Mouse (Mus musculus) layer of hippocampus, adult 9-11 months (tissue): ENCODE measurements at regions not wholly inside any gene's neighbourhood (a gene's known extent, or its start where the extent isn't known, plus 50 kb on each side); places are given as distances from the start of the nearest gene placed in this dataset.

Experiments used
- DNase-seq: peaks from one replicate; pipeline ENCODE4 v3.0.0; 2022

GRCm38 (mm10) chr8:115813426-115813825 lies 105.8 kb upstream of the Maf start:
- DNase-seq = no peak

- peak; percentile 3 for DNase-seq
Measured at GRCm38 (mm10) chr8:115806579-115806978, 99.0 kb upstream of the Maf start.

GRCm38 (mm10) chr8:115806139-115806538 lies 98.5 kb upstream of the Maf start:
- DNase-seq = no peak

- DNase-seq = no peak
Measured at GRCm38 (mm10) chr8:115793587-115793986, 86.0 kb upstream of the Maf start.

- no peak for DNase-seq
Measured at GRCm38 (mm10) chr8:115788421-115788820, 80.8 kb upstream of the Maf start.

- no peak for DNase-seq
Measured at GRCm38 (mm10) chr8:115786185-115786584, 78.6 kb upstream of the Maf start.

GRCm38 (mm10) chr8:115785769-115786168 lies 78.2 kb upstream of the Maf start:
- no peak for DNase-seq

- DNase-seq = no peak
Measured at GRCm38 (mm10) chr8:115783364-115783763, 75.8 kb upstream of the Maf start.

- DNase-seq = no peak
Measured at GRCm38 (mm10) chr8:115778433-115778832, 70.8 kb upstream of the Maf start.

- no peak for DNase-seq
Measured at GRCm38 (mm10) chr8:115771060-115771459, 63.5 kb upstream of the Maf start.

GRCm38 (mm10) chr8:115768631-115769030 lies 61.0 kb upstream of the Maf start:
- no peak for DNase-seq

GRCm38 (mm10) chr8:115766218-115766898 lies 58.8 kb upstream of the Maf start:
- DNase-seq = no peak

- no peak for DNase-seq
Measured at GRCm38 (mm10) chr8:115764551-115764950, 57.0 kb upstream of the Maf start.

- no peak for DNase-seq
Measured at GRCm38 (mm10) chr8:115758011-115758410, 50.4 kb upstream of the Maf start.
